Mouse (Mus musculus) 3134 (cell line): ENCODE measurements at regions not wholly inside any gene's neighbourhood (a gene's known extent, or its start where the extent isn't known, plus 50 kb on each side); places are given as distances from the start of the nearest gene placed in this dataset.

Experiments
- DNase-seq: peaks from one replicate; pipeline ENCODE4 v3.0.0-alpha.2; 2011; ENCODE audit warnings: low spot score; ENCODE audit not compliant: insufficient read length; ENCODE audit errors: extremely low read depth

DNA sequence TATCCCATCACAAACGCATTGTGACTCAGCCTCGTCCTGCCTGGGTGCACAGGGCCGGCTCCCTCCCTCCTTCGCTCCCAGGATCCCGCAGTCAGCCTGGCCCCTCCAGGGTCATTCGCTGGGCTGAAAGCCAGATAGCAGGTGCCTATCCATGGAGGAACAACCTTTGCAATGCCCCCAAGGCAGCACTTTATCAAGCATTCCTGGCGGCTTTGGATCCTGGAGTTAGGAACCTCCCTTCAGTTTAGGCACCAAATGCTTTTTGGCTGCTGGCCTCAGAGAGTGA lies 143.9 kb upstream of the Gli2 start:
- no peak for DNase-seq

DNA sequence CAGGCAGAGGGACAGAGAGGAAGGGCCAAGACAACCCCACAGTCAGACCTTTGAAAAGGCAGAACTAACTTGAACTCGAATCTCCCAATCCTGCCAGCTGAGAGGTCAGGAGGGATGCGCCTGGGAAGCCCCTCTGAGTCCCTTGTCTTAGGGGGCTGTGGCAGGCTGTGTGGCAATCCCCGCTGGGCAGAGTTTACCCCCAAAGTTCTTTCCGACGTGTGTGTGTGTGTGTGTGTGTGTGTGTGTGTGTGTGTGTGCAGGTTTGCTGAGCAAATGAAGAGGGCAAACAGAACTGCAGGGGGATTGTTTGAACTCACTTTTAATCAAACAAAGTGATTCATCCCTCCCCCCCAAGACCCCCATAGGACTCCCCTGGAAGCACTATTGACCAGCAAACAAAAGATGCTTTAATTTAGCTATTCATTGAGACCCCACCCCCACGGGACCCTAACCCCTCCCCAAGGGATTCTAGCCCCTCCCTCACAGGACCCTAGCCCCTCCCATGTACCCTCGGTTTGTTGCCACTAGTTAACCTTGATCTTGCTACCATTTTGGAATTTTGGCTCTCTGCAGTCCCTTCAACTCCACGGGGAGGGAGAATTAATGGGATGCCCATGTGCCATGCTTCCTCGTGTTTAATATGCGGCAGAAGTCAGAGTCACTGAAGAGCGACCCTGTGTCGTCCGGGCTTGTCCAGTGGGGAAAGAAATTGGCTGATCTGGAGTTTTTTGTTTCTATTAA lies 143.4 kb upstream of the Gli2 start:
- no peak for DNase-seq

DNA sequence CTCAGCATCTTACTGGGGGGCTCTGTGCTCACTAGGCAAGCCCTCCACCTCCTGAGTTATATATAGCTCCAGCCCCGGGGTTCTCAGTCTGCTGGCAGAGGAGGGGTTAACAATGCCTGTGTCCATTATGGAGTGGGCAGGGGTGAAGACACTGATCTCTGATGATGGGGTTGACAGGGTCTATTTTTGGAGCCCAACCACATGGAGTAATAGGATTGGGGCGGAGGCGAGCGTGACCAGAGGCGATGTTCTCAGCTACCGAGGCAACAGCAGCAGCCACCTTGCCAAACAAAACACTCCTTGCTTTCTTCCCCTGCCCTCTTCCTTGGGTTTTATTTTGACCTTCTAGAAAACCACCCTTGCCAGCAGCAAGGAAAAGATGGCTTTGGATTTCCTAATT lies 141.1 kb upstream of the Gli2 start:
- DNase-seq: peak; percentile 28

DNA sequence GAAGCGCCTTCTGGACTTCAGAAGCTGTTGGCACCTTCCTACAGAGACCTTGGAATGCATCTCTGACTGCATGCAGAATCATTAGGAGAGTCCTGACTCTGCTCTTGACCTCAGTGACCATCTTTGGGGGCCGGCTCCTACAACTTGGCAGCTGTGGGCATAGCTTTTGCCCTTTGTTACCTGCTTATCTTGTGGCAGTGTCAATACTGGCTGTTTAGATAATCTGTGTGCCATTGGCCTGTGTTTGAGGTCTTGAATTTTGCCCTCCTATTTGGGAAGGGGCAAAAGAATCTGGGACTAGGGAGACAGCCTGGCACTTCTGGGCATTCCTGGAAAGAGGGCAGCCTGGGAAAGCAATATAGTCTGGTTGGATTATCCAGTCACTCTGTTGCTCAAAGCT lies 137.8 kb upstream of the Gli2 start:
- no peak for DNase-seq

DNA sequence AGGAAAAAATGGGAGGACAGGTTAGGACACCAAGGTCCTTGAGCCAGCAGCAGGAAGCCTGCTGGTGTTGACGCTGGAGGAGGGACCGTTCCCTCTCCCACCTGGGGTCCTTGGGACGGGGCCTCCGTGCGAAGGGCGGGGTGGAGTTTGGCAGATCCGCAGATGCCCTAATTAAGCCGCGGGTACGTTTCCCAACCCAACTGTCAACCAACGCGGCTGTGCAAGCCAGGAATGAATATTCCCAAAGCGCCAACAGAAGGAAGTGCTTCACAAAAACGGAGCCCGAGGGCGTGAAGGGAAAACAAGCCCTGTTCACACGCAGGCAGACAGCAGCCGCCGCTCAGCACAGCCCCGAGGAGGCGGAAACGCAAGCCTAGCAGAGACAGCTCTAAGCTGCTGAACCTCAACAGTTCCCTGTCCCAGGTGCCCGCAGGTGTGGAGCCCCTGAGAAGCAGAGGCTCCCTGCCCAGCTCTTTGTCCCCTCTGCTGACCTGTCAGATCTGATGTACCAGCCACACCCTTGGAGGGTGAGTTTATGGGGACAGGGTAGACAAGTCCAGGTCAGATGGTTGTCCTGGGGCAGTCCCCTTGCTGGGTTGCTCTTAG lies 136.1 kb upstream of the Gli2 start:
- DNase-seq: no peak

DNA sequence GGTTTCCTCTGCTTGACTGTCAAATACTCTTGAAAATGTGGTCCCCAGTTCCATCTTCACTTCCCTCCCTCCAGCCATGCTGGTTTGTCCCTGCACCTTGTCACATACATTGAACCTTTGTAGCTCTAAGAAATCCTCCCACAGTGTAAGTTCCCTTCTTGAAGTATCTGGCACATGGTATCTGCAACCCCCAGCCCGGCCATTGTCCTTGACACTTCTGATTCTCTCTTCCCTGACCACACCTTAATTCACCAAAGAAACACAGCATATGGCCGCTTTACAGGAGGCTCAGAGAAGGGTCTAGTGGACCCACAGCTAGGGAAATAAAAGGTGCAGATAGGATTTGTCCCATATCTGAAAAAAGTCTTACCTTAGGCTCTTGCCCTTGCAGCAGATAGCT lies 133.9 kb upstream of the Gli2 start:
- no peak for DNase-seq

DNA sequence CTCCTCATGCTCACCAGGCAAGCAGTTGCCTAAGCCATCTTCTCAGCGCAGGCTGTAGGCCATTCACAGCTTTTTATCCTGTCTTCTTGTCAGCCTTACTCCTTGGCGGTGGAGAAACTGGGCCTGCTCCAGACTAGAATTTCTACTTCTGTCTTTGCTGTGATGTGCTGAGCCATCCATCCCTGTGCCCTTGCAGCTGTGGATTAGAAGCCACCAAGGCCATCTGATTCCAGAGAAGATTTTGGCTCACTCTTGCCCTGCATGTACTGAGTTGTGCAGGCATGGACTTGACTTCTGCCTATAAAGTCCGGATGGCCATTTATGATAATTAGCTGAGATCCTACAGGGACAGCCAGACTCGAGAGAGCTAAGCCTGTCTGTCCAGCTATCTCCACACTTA lies 133.4 kb upstream of the Gli2 start:
- DNase-seq: no peak

DNA sequence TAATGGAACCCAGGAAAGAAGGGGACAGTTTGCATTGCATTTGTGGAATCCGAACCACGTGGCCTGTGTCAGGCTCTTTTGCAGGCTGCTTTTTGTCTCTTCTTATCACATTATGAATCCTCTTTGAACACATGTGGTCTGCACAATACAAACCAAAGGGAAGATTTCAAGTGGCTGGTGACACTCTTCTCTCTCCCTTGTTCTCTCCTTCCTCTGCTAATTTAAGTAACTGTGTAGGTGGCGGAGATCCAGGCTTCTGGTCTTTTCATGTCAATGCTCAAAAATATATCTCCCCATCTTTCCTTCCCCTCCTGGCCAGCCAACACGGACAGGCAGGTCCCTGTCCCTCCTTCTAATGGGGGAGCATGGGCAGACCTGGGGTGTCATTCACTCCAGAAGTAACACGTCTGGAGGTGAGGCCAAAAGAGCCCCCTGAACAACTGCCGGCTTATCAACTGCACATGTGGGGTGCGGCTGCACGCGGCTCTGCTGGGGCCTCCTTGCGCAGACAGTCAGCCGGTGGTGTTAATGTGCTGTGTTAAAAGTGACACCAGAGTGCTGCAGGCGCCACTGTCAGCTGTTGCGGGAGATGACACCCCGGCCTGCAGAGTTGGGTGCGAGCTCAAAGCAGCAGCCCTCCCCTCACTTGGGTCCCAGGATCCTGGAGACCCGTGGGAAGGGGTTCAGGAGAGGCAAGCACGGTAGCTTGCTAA lies 130.3 kb upstream of the Gli2 start:
- DNase-seq: no peak

DNA sequence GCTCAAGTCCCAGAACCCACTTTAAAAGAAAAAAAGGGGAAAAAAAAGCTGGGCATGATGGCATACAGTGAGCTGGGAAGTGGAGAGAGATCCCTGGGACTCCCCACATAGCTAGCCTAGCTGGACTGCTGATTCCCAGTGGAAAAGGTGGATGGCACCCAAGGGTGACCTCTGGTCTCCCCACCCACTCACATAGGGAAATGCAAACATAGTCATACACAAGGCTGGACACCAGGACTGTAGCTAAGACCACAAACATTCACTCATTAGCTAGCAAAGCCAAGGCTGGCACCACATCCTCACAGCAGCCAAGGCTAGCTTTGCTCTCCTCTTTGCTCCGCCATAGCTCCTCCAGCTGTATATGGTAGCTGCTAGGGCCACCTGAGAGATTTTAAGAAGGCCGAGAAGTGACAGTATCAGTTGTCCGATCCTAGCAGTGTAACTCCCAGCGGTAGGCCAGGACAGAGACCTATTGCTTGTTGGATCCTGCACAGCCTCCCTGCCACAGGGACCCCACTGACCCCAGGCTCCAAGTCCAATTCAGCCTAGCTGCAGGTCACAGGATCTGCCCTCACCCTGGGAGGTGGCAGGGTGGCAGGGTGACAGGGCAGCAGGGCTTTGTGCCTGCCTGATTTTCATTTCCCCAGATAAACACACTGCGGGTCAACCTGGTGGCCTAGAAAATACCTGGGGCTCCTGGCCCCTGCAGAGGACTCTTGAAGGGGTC lies 119.8 kb upstream of the Gli2 start:
- DNase-seq: no peak

DNA sequence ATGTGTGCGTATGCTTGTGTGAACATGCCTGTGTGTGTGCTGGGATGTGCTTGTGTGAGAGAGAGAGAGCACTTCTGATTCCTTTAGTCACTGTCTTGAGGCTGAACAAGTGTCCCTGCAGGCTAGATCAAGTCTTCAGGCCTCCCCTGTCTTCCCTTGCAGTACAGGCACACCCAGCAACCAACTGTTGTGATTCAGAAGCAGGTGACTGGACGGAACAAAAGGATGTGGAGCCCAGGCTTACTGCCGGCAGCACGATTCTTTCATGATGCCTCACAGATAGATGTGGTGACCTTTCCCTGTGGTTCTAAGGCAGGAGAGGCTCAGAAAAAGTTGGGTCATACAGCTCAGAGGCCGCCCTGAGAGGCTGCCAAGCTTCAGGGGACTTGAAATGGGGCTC lies 114.0 kb upstream of the Gli2 start:
- DNase-seq: peak; percentile 26

DNA sequence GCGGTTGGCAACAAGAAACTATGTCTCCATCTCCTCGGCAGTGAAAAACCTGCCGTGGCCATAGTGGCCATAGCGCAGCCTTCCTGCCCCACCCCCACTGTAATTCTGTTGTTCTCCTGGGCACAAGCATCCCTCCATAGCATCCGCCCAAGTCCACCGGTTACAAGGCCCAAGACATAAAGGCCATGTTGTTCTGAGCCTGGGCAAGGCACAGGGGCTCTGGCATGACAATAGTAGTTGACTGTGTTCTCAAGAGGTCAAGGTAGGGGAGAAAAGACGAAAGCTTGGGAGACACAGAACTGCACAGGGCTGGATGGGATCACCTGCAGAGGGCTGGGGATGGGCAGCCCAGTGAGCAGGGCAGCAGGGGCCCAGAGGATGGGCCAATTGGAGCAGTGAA lies 112.9 kb upstream of the Gli2 start:
- DNase-seq: no peak

DNA sequence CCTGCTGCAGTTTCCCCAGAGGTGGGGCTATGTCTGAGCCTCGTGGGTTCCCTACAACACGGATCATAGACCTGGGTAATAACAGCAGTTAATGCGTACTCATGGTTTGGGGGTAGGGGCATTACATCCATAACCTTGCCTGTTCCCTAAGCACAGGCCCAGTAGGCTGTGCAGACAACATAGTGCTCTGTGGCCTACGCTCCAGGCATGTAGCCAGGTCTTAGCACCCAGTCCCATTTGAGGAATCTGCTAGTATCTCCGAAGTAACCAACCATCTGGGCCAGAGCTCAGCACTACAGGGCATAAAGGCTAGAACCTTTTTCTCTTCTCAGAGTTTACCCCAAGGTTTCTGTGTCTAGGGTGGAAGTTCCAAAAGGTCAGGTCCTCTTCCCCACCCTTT lies 111.4 kb upstream of the Gli2 start:
- no peak for DNase-seq

DNA sequence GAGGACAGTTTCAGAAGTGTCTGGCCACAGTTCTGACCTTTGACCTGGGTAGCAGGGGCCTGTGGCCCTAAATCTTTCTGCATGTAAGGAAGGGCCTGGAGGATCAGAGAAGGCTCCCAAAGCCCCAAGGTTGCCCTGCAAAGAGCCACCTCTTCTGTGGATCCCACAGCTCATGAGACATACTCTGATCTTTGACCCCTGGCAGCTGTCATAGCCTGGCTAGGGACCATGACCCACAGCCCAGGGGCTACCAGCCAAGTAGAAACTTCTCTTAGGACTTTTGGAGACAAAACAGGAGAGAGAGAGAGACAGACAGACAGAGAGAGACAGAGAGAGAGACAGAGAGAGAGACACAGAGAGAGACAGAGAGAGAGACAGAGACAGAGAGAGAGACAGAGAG lies 110.4 kb upstream of the Gli2 start:
- DNase-seq: no peak

DNA sequence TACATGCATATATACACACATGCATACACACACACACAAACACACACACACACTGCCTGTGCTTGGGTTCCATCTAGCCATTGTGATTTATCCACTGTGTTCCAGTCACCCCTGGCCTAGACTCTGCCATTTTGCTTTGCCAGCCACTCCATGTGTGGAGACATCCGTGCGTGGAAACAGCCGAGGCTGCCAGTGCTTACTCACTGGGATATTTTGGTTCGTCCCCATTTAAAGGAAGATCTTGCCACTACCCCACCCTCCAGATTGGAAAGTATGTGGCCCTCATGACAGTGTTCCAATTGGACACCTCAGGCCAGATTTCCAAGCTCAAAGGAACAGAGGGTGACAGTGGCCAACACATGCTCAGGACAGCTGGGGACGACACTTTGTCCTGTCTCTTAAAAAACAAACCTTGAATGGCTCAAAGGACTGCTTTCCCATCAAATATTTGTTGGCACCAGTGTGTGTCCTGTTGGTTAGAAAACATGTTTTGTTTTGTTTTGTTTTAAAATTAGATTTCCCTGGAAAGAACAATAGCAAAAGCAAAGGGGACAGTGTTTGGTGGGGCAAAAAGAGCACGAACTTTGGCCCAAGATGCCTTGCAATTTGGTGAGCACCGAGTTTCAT lies 109.8 kb upstream of the Gli2 start:
- DNase-seq: no peak

DNA sequence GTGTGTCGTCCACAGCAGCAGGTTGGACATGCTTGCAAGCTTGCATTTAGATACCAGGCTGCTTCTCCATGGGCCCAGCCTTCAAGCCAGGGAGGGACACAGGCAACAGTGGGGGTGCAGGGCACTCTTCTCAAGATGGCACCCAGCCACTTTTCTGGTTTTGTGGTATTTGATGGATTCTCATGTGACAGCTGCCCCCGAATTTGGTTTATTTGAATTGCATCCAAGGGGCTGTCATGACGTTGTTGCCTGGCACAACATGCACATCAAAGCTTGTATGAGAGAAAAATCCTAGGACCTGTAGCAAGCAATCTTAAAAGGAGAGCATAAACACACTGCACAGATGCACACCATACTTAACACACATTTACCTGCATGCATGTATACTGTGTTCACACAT lies 108.3 kb upstream of the Gli2 start:
- DNase-seq: peak; percentile 20

DNA sequence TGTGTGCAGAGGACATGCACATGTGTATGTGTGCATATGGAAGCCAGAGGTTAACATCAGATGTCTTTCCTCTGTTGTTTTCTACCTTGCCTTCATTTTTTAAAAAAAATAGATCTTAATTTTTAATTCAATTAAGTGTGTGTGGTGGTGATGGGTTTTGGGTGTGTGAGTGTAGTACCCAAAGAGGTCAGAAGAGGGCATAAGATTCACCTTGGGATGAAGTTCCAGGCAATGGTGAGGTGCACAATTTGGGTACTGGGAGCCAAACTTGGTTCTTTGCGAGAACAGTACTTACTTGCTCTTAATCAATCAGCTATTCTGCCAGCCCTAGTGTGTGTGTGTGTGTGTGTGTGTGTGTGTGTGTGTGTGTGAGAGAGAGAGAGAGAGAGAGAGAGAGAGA lies 106.9 kb upstream of the Gli2 start:
- no peak for DNase-seq

DNA sequence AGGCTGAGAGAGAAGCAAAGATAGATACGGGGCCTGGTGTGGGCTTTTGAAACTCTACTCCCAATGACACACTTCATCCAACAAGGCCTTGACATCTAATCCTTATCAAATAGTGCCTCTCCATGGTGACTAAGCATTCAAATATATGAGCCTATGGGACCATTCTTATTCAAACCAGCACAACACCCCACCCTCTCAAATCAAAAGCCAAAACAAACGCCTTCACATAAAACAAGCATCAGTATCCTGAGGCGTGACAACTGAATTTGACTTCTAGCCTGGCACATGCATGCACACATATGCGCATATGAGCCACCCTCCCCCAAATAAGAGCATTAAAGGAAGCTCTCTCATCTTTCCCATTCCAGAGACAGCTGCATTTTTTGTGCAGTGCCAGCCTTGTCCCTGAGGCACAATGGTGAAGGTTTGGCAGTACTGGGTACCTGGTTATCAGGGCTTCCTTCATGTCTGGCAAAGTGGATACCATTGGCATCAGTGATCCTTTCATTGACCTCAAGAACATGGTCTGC lies 103.8 kb upstream of the Gli2 start:
- no peak for DNase-seq

DNA sequence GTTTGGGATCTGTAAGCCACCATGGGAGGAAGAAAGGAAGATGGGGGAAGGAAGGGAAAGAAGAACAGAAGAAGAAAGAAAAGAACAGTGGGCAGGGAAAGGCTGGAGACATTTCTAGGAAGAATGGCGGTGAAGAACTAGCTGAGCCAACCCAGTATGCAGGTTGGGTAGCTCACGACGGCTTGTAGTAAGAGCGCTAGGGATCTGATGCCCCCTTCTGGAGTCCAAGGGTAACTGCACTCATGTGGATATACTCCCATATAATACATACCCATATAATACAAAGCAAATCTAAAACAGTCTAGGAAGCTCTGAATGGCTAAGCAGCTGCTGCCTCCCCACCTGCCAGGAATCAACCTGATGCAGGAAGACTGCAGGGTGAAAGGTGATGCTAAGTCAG lies 100.2 kb upstream of the Gli2 start:
- DNase-seq: no peak

DNA sequence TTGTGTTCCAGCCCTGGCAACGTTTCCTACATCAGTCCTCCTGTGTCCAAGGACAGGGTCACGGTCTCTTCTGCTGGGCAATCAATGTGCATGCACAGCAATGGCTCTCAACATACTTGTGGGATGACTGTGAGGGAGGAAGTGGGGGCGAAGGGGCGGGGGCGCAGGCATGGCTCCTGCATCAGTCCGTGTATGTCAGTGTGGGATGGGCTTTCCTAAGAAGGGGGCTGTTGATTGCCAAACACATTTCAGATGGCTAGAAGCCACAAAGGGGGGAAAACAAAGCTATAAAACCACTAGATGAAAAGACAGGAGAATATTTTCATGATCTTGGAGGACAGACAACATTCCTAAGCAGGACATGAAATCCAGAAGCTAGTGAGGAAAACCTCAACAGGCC lies 99.4 kb upstream of the Gli2 start:
- peak; percentile 57 for DNase-seq

DNA sequence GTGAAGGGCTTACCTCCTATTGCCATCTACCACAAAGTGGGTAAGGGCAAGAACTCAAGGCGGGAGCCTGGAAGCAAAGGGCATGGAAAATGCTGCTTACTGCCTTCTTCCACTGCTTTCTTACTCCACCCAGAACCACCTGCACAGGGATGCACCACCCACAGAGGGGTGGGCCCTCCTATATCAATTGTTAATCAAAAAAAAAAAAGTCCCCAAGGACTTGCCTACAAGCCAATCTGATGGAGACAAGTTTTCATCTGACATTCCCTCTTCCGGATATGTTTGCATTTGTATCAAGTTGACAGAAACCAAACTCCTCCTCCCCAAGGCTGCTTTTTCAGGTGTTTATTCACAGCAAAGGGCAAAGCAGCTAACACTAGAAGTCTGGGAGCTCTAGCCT lies 94.1 kb upstream of the Gli2 start:
- no peak for DNase-seq

DNA sequence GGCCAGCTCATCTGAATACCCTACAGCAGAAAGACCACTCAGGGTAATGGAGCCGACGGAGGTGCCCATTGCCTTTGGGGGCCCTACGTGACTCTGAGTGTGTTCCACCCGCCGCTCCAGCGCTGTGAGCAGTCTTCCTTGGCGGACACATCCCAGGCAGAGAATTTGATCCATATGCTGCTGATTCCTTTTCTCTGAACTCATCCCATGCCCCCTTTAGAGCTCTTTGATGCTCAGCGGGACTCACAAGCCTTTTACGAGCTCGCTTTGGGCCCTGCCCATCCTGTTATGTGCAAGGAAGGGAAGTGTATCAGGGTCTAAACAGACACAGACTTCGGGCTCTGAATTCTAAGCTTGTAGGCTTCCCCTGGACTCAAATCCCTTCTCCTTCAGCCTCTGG lies 90.4 kb upstream of the Gli2 start:
- DNase-seq: no peak
